Mouse (Mus musculus) gastrocnemius, postnatal 14 days (tissue): Measurements from ENCODE around the gene Zfp607b. TPM values are rescaled to one million over a fixed set of nuclear protein-coding genes. Genes with fewer than 3 reads are reported as not detected.

Experiments used
- total RNA-seq, 2 experiments: library from RNA; stranded (reverse); gene quantifications; 2 replicates each; pipeline ENCODE4 v1.2.3; 2021

The Zfp607b gene
- total RNA-seq, 2 experiments from 2014 or later, result 0.84 to 1.2 TPM

Other genes starting within 250 kb of the Zfp607b start
- under 1 TPM; 0.04 to 0.06 TPM for gene Sptbn4, start 241.7 kb upstream of the Zfp607b start, total RNA-seq
- gene Blvrb, start 241.4 kb upstream of the Zfp607b start, total RNA-seq, result 10 to 100 TPM; 11.8 to 15.9 TPM
- gene Sertad3, start 215.6 kb upstream of the Zfp607b start, total RNA-seq, result 10 to 100 TPM in 1 of 2 experiments, 1 to 10 TPM in 1; 9.0 to 10.0 TPM
- gene Sertad1, start 202.4 kb upstream of the Zfp607b start, total RNA-seq, result 10 to 100 TPM in 1 of 2 experiments, 1 to 10 TPM in 1; 8.7 to 10.1 TPM
- 10 to 100 TPM; 11.2 to 48.8 TPM for gene Prx, start 190.0 kb upstream of the Zfp607b start, total RNA-seq
- gene Hipk4, start 166.1 kb upstream of the Zfp607b start, total RNA-seq, result under 1 TPM; 0.16 to 0.22 TPM
- gene Pld3, start 136.1 kb upstream of the Zfp607b start, total RNA-seq, result 10 to 100 TPM; 23.1 to 27.8 TPM
- 100 to 1,000 TPM; 103 to 114 TPM for gene 2310022A10Rik, start 136.1 kb upstream of the Zfp607b start, total RNA-seq
- 100 to 1,000 TPM; 109 to 114 TPM for gene Akt2, start 97.8 kb upstream of the Zfp607b start, total RNA-seq
- not detected for gene Ttc9b, start 35.4 kb upstream of the Zfp607b start, total RNA-seq
- gene Map3k10, start 14.7 kb upstream of the Zfp607b start, total RNA-seq, result 10 to 100 TPM; 15.9 to 16.6 TPM
- 1 to 10 TPM; 5.6 to 6.2 TPM for gene Zfp60, start 42.0 kb downstream of the Zfp607b start, total RNA-seq
- 1 to 10 TPM; 3.0 TPM for gene Zfp626, start 117.9 kb downstream of the Zfp607b start, total RNA-seq
- gene Zfp59, start 149.3 kb downstream of the Zfp607b start, total RNA-seq, result 1 to 10 TPM; 1.5 to 1.8 TPM
- 1 to 10 TPM; 1.7 to 2.0 TPM for gene Zfp607a, start 168.2 kb downstream of the Zfp607b start, total RNA-seq
- gene Zfp974, start 240.1 kb downstream of the Zfp607b start, total RNA-seq, result 1 to 10 TPM; 3.3 to 3.8 TPM